Mouse (Mus musculus) heart, adult 2 months (tissue): ENCODE measurements around the gene Sema4f. TPM values are rescaled to one million over a fixed set of nuclear protein-coding genes. Genes with fewer than 3 reads are reported as not detected.
A peak's percentile ranks its signal among the peaks of the same experiment; 100 is the strongest.

ENCODE experiments used
- DNase-seq, 2 experiments: peaks; one replicate each; pipeline ENCODE4 v3.0.0; 2021
- H3K27ac ChIP-seq: fragments of 200-600 bp; 2 replicates; pipeline ENCODE4 v1.8.1; 2022
- H3K27me3 ChIP-seq: fragments of 200-500 bp; 2 replicates; pipeline ENCODE4 v1.6.1; 2012; ENCODE audit warnings: mild to moderate bottlenecking, low read length, inconsistent platforms, mixed read lengths; ENCODE audit not compliant: control insufficient read depth, insufficient read depth
- H3K36me3 ChIP-seq: fragments of 200-500 bp; 2 replicates; pipeline ENCODE4 v1.6.1; 2012; ENCODE audit warnings: low read length, inconsistent platforms; ENCODE audit not compliant: control insufficient read depth, insufficient read depth
- H3K4me1 ChIP-seq: fragments of 200-500 bp; 2 replicates; pipeline ENCODE4 v1.6.1; 2011; ENCODE audit warnings: low read length; ENCODE audit not compliant: control insufficient read depth, insufficient read depth
- H3K4me3 ChIP-seq: fragments of 200-600 bp; 2 replicates; pipeline ENCODE4 v1.8.1; 2022
- H3K79me2 ChIP-seq: fragments of 200-500 bp; replicated peaks from 2 replicates; pipeline ENCODE4 v1.6.1; 2012; ENCODE audit warnings: mild to moderate bottlenecking, inconsistent platforms, low read length, moderate library complexity, mixed read lengths; ENCODE audit not compliant: control insufficient read depth, insufficient read depth
- H3K9ac ChIP-seq: fragments of 200-500 bp; 2 replicates; pipeline ENCODE4 v1.6.1; 2012; ENCODE audit warnings: low read depth, mild to moderate bottlenecking, control low read depth, inconsistent platforms, low read length, mixed read lengths
- CTCF ChIP-seq: fragments of 200-600 bp; IDR thresholded peaks from 2 replicates; pipeline ENCODE4 v1.8.1; 2022; ENCODE audit warnings: antibody characterized with exemption, mild to moderate bottlenecking, moderate library complexity
- EP300 ChIP-seq: fragments of 200-500 bp; IDR thresholded peaks from 2 replicates; pipeline ENCODE4 v1.6.1; 2011; ENCODE audit warnings: low read depth, low read length, control low read depth; ENCODE audit not compliant: insufficient read depth
- POLR2A ChIP-seq: fragments of 200-500 bp; IDR thresholded peaks from 2 replicates; pipeline ENCODE4 v1.6.1; 2011; ENCODE audit warnings: mild to moderate bottlenecking, low read depth, low read length, control low read depth; ENCODE audit not compliant: insufficient read depth
- WGBS: fragments of 180-500 bp; shearing (Covaris S2); methylation state at CpG from one replicate; pipeline ENCODE4 v1.1.7; 2018; 5-methylcytosine and 5-hydroxymethylcytosine counted together
- intact Hi-C: fragments of 180-260 bp; cut with DNase I; formaldehyde crosslinking; loops from one replicate; pipeline ENCODE4 v1.15.1; 2025
- polyA plus RNA-seq: library from polyadenylated mRNA; depleted of rRNA; stranded (reverse); fragments of >200 nt; gene quantifications from 2 replicates; pipeline ENCODE4 v1.2.3, GENCODE M21; 2012
- total RNA-seq, 2 experiments: library from RNA; stranded (reverse); gene quantifications; 2 replicates each; pipeline ENCODE4 v1.2.3; 2021

Gene Sema4f
- total and polyA plus RNA-seq, 3 experiments, result 0.13 to 0.37 (median 0.18) TPM

DNA sequence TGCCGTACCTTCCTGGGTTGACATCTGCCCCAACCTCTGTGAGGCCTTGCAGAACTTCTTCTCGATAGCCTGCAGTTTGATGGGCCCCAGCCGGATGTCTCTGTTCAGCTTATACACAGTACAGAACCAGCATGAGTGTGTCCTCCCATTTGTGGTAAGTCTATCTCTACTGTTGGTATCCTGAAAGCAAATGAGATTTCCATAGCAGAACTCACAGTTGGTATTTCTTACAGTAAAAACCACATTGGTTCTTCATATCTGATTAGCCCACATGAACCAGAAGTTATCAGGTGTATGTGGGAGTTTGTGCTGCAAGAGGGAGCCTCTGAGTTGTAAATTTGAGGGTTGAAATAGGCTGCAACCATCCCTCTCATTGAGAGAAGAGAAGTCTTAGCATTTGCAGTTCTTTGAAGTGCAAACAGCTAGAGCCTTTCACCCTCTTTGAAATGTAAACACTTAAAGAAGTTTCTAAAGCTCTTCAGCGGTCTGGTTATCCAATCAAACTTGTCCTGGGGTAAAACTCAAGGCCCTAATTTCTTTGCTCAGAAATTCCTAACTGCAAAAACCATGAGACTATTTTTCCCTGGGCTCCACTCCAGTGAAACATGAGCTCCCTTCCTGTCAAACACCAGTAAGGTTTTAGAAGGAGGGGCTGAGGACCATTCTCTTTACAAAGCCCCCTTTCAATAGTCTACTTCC, 17.1 kb upstream of the Sema4f start:
- no peaks in the 10 kb centered on the region for H3K4me1 ChIP-seq
- H3K4me3 ChIP-seq, result no peak overlapping the region
- no peak overlapping the region for H3K27ac ChIP-seq
- no peaks in the 10 kb centered on the region for H3K79me2 ChIP-seq
- no peaks in the 10 kb centered on the region for H3K36me3 ChIP-seq
- 54% methylated on average over 4 of the region's 4 CpGs for WGBS
- no peak for DNase-seq
- no peaks in the 10 kb centered on the region for H3K27me3 ChIP-seq
- no peak overlapping the region for H3K9ac ChIP-seq
- intact Hi-C loops, result no loop called here
- TF ChIP-seq EP300, result no peak
- no peak for TF ChIP-seq POLR2A
- TF ChIP-seq CTCF, result no peak

GRCm38 (mm10) chr6:82946651-82947050, 7.1 kb upstream of the Sema4f start, which contains the start of gene M1ap:
M1ap (plus strand) TSS chr6:82946902.
- Histone ChIP-seq H3K27me3 (no peaks in the 10 kb centered on the region), H3K9ac (no peak within 1 kb of the TSS), H3K36me3 (no peaks in the 10 kb centered on the region), H3K27ac (no peak within 1 kb of the TSS), H3K4me1 (no peaks in the 10 kb centered on the region), H3K4me3 (no peak within 1 kb of the TSS), H3K79me2 (no peaks in the 10 kb centered on the region)
- no peak for DNase-seq
- 62% methylated on average over 14 of the region's 14 CpGs for WGBS
- intact Hi-C loops, result no loop called here
- TF ChIP-seq CTCF (no peak), POLR2A (no peak), EP300 (no peak)

GRCm38 (mm10) chr6:82945750-82946149, 6.2 kb upstream of the Sema4f start:
- H3K79me2 ChIP-seq, result no peaks in the 10 kb centered on the region
- intact Hi-C loops, result no loop called here
- H3K36me3 ChIP-seq, result no peaks in the 10 kb centered on the region
- H3K4me1 ChIP-seq, result no peaks in the 10 kb centered on the region
- DNase-seq, result no peak
- 0 out of 2 replicates have a peak, but pooled peaks cover 2% of the 10 kb centered on the region for H3K27me3 ChIP-seq
- WGBS, result 51% methylated on average over 6 of the region's 6 CpGs
- no peak for TF ChIP-seq POLR2A
- peak; percentile 43 for TF ChIP-seq CTCF
- no peak overlapping the region for H3K4me3 ChIP-seq
- H3K27ac ChIP-seq, result no peak overlapping the region
- H3K9ac ChIP-seq, result no peak overlapping the region

DNA sequence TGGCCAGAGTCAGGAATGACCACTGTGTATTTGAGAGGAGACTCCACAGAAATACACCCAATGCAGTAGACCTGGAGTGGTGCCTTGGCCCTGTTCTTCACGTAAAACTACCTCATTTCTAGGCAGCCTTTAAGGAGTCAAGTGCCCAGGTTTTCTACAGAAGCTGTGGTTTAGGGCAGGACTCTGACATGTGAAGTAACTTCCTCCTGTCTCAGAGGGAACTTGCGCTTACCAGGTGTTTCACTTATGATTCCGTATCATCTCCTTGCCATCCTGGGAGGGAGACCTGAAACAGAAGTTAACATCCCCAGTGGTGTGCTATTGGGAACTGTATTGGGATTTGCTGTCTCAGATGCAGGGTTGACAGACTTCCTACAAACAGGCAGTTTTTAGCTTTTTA, 1.2 kb upstream of the Sema4f start:
- intact Hi-C loops, result no loop called here
- WGBS, result 72% methylated on average over 3 of the region's 3 CpGs
- Histone ChIP-seq H3K9ac (no peak overlapping the region), H3K4me1 (no peaks in the 10 kb centered on the region), H3K27me3 (peaks cover 7% of the 10 kb centered on the region; the same call in 1 of the 2 replicates), H3K27ac (no peak overlapping the region), H3K36me3 (no peaks in the 10 kb centered on the region), H3K79me2 (no peaks in the 10 kb centered on the region), H3K4me3 (no peak overlapping the region)
- DNase-seq, result no peak
- TF ChIP-seq CTCF (no peak), POLR2A (no peak), EP300 (no peak)

GRCm38 (mm10) chr6:82934616-82935230, 4.8 kb downstream of the Sema4f start:
- no peak for DNase-seq
- 80% methylated on average over 3 of the region's 3 CpGs for WGBS

GRCm38 (mm10) chr6:82927617-82928016, 12.0 kb downstream of the Sema4f start:
- no peak overlapping the region for H3K4me3 ChIP-seq
- no peak for DNase-seq
- peaks cover 1% of the 10 kb centered on the region; the same call in 1 of the 2 replicates for H3K27me3 ChIP-seq
- no peaks in the 10 kb centered on the region for H3K79me2 ChIP-seq
- TF ChIP-seq CTCF (no peak), POLR2A (no peak), EP300 (no peak)
- H3K36me3 ChIP-seq, result no peaks in the 10 kb centered on the region
- WGBS, result 68% methylated on average over 5 of the region's 5 CpGs
- H3K9ac ChIP-seq, result no peak overlapping the region
- intact Hi-C loops, result no loop called here
- H3K27ac ChIP-seq, result no peak overlapping the region
- no peaks in the 10 kb centered on the region for H3K4me1 ChIP-seq

More at GRCm38 (mm10) chr6:82934616-82935230, 4.8 kb downstream of the Sema4f start:
- Histone ChIP-seq H3K4me1 (no peaks in the 10 kb centered on the region), H3K27ac (no peak overlapping the region), H3K27me3 (peaks cover 5% of the 10 kb centered on the region), H3K4me3 (no peak overlapping the region), H3K36me3 (no peaks in the 10 kb centered on the region), H3K79me2 (no peaks in the 10 kb centered on the region), H3K9ac (no peak overlapping the region)
- TF ChIP-seq POLR2A (no peak), CTCF (no peak), EP300 (no peak)
- intact Hi-C loops, result no loop called here
